Mouse (Mus musculus) hindlimb bud, embryonic 11.5 days (tissue): ENCODE data around the gene Sema6c.
A peak's percentile ranks its signal among the peaks of the same experiment; 100 is the strongest.
"Not testable (repeated sequence)": the region's sequence is repeated elsewhere in the genome, so short reads cannot be mapped to it uniquely, and the experiment has no call there.

Source experiments
- DNase-seq: peaks from one replicate; pipeline ENCODE4 v3.0.0-alpha.2; 2012; ENCODE audit warnings: low read depth, low spot score; ENCODE audit errors: extremely low spot score

Gene Sema6c

DNA sequence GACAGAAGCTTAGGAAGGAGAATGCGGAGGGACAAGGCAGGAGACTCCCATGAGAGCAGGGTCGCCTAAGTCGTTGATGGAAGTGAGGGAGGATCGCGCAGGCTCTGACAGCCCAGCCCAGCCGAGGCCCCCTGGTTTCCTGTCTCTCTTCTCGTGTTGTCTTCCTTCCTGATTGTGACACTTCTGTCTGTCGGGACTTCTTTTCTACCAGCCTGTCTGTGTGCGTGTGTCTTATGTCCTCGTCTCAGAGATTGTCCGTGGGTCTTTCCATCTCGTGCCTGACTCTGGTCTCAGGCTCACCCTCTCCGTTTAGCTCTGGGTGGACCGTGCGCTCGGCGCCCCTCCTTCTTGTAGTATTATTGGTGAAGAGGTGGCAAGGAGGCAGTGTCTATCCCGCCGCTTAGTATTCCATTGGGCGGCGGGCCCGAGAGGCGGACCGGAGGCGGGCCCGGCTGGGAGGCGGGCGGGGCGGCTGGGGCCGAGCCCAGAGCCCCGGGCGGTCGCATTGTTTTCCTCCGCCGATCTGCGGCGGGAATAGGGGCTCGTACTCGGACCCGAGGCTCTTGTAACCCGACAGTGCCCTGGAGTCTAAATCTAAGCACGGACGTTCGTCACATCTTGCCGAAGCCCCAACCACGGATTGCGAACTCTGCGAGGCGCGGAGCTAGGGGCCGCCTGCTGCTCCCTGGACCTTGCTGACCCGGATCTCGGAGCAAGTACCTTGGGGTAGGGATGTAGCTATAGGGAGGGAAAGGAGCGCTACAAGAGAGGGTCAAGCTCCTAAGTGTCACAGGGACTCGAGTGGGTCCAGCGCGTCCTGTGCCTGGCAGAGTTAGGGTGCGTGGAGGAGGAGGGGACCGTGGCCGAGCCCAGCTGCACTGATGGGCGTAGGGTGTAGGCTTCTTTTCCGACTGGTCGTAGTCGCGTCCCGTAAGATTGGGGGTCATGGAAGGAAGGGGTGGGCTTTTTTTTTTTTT, at the start of gene Sema6c:
Sema6c (plus strand) TSS at position 471 of the 977 bp plus-strand sequence.
- DNase-seq = peak; percentile 66

DNA sequence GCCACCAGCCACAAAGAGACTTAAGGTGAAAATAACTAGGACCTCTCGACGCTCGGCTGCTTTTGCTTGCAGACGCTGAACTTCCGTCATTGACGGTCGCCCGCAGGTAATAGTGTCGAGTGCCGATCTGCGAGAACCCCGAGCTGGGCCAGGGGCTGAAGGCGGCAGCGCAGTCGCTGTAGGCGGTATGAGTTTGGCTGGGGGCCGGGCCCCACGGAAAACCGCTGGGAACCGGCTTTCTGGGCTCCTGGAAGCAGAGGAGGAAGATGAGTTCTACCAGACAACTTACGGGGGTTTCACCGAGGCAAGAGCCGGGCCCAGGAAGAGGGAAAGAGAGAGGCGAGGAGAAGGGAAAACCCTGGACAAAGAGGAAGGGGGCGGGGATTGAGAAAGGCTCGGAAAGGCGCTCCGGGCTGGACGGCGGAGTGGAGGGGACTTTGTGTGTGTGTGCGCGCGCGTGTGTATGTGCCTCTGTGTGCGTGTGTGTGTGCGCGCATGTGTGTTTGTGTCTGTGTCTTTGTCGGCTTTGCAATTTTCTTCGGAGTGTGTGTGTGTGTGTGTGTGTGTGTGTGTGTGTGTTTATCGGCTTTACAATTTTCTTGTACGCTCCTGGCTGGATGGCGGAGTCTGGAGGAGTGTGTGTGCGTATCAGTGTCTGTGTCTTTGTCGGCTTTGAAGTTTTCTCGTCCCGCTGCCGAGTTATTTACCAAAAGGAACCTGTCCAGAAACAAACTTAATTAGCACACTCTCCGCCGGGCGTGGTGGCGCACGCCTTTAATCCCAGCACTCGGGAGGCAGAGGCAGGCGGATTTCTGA, 49.1 kb upstream of the Sema6c start, which contains the start of gene Vps72:
Vps72 (plus strand) TSS at position 112 of the 816 bp plus-strand sequence.
- peak; percentile 78 for DNase-seq

DNA sequence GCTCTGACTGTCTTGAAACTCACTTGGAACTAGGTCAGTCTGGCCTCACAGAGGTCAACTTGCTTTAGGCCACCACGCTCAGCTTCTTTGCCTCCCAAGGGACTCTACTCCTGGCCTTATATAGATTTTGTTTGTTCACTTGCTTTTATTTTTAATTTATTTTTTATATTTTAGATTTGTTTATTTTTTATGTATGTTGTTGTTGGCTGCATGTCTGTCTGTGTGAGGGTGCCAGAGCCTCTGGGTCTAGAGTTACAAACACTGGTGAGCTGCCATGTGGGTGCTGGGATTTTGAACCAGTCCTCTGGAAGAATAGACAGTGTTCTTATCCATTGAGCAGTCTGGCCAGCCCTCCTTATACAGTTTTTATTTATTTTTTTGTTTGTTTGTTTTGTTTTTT, 47.5 kb upstream of the Sema6c start:
- no peak for DNase-seq

DNA sequence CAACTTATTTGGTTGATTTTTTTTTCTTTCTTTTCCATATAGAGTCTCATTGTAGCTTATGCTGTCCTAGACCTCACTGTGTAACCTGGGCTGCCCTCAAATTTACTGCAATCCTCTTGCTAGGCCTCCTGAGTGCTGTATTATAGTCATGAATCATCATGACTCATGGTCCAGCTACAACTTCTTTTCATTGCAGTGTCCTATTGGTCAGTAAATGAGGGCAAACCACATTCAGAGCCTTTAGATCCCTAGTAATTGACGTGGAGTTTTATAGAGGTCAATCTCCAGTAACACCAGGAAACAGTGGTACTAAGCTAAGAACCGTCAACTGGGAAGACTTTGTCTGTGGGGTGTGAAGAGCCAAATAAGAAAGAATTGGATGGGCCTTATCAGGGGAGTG, 42.5 kb upstream of the Sema6c start:
- DNase-seq = no peak

DNA sequence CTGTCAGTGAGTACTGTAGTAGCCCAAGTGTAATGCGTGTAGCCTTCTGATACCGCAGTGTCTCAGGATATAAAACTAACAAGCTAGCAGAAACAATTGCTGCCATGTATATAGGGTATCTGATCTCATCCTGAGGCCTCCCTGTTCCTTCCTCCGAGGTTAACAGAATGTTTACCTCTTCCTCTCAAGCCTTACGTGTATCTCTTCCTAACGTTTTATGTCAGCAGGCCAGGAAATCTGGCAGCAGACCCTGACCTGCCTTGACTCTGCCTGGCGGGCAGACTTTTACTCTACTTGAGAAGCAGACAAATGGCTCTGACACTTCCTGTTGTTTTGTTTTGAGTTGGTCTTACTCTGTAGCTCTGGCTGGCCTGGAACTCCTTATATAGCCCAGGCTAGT, 38.7 kb upstream of the Sema6c start:
- DNase-seq = no peak

DNA sequence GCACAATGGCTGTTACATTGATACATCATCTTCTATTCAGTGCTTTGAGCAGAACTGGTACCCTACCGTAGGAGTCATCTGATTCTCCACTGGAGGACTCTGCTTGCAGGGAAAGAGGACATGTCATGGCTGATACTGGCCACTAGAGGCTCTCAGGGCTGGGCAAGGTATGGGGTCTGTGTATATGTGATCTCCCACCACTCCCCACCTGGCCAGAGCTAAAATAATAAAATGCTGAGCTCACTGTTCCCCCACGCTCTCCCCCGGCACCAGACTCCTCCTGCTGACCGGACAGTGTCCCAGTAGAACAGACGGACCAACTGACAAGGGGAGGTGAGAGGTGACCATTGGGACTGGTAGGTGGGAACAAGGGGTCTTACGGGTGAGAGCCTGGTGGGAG, 36.0 kb upstream of the Sema6c start, which contains the start of gene Tmod4:
Tmod4 (plus strand) TSS at position 231 of the 400 bp plus-strand sequence.
- no peak for DNase-seq

DNA sequence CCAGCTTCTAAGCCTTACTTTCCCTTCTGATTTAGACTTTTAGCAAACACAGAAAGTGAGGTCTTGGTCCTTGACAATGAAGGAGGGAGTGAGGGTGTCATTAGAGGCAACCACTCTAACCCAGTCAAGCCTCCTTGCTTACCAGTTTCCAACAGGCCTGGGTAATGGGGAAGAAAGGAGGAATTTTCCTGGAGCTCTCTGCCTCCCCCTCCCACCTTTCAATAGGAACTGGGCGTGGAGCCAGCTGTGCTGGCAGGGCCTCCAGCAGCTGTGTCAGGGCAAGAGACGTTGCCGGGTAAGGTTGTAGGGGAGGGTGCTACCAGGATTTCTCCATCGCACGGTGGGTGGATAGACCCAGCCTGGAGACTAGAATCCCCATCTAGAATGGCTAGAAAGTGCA, 35.3 kb upstream of the Sema6c start:
- DNase-seq = no peak

DNA sequence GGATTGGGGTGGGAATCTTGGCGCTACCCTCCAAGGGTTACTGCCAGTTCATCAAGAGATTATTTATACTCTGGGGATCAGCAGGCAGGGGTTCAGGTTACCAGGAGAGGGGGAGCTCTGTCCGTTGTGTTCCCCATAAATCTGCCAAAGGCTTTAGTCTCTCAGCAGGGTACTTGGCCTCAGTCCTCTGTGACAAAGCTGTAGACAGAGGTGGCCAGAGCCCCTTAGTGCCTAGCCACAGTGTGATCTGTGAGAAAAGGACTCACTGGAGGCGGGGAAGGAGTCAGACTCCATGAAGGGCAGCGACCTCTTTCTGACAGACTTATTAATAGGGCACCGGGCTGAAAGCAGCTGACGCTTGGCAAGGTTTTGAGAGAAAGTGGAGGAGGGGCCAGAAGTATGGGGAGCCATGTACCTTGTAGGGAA, 31.0 kb upstream of the Sema6c start:
- no peak for DNase-seq

DNA sequence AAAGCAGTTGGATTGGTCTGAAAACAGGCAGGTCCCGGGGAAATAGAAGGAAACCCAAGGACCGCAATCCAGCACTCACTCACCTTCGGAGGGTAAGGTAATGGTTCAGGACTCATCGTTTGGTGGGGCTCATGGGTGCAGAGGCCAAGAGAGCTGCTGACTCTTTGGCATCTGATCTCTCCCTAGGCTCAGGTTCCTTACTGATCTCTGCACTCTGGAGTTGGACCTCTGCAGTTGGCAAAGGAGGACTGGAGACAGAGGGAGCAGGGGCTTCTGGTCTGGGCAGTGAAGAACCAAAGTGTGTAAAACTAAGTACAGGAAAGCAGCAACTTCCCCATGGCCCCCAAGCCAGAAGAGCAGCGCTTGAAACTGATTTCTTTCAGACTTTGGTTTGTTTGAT, 30.2 kb upstream of the Sema6c start:
- no peak for DNase-seq

DNA sequence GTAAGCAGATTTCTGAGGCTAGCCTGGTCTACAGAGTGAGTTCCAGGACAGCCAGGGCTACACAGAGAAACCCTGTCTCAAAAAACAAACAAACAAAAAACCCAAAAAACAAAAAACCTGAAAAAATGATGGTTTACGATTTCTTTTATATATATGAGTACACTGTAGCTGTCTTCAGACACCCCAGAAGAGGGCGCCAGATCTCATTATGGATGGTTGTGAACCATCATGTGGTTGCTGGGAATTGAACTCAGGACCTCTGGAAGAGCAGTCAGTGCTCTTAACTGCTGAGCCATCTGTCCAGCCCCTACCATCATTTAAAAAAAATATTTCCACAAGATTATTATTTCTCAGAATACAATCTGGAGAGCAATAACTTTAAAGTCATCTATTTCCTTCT, 27.9 kb upstream of the Sema6c start:
- not testable (repeated sequence) for DNase-seq

DNA sequence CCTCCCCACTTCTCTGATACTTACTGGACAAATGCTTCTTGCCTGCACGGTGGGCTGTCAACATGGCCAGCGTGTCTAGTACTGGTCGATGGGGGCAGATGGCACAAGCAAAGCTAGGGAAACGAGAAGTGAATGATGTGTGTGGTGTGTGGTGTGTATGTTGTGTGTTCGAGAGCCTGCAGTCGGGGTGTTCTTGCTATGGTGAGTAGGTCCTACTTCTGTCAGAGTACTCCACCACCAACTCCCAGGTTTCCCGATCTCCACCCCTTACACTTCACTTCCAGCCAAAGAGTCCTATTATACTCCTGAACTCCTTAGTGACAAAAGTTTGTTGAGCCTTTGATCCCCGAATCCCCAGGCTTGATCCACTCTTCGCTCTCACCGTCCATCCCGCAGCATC, 27.1 kb upstream of the Sema6c start:
- DNase-seq = no peak

DNA sequence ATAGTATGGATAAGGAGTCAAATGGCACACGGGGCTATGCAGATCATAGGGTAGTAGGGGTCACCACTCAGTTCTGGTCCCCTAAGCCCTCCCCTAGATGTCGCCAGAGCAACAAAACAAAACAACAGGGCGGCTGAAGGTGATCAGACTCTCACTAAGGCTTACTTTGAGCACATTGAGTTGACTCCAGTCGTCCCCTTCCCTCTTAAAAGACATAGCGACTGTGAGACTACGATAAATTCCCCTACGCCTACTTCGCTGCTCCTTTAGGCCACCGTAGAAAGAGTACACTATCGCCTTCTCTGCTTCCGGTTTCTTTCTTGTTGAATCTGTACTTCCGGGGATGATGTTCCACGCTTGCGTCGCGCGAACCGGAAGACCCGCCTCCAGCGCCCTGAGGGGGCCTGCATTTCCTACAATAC, 26.6 kb upstream of the Sema6c start, which contains the start of the genes Scnm1 and Lysmd1:
Scnm1 (minus strand) TSS at position 332 of the 422 bp plus-strand sequence.
Lysmd1 (plus strand) TSS at position 409 of the 422 bp plus-strand sequence.
- peak; percentile 94 for DNase-seq

DNA sequence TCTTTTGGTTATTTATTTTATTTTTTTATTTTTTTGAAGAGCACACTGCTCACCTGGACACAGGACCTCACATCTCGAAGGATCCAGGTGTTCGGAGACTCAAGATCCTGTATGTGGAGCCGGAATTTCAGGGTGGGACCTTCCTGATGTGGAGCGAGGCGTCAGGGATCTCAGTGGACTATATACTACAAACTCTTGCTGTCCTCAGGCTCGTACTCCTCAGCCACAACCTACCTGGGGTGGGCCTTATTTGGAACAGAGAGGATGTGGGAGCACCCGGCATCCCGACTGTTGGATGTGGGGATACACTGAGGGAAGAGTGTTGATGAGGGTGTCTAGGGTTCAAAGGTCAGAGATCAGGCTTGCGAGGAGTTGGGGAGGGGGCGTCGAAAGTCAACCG, 26.1 kb upstream of the Sema6c start:
- DNase-seq = not testable (repeated sequence)

DNA sequence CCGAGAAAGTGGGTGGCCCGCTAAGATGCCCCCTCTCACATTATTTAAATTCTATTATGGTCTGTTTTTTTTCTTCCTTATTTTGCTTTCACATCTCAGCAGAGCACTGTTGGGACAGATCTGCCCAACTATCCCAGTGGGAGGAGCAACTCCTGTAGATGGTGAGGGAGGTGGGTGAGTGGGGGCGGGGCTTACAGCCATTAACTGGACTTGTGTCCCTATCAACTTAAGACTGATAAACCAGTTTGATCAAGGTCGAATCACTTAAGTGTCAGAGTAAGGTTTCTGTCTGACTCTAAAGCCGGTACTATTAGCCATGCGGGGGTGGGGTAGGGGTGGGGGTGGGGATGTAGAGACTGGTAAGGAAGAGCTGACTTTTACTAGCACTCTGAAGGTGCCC, 25.2 kb upstream of the Sema6c start:
- no peak for DNase-seq

DNA sequence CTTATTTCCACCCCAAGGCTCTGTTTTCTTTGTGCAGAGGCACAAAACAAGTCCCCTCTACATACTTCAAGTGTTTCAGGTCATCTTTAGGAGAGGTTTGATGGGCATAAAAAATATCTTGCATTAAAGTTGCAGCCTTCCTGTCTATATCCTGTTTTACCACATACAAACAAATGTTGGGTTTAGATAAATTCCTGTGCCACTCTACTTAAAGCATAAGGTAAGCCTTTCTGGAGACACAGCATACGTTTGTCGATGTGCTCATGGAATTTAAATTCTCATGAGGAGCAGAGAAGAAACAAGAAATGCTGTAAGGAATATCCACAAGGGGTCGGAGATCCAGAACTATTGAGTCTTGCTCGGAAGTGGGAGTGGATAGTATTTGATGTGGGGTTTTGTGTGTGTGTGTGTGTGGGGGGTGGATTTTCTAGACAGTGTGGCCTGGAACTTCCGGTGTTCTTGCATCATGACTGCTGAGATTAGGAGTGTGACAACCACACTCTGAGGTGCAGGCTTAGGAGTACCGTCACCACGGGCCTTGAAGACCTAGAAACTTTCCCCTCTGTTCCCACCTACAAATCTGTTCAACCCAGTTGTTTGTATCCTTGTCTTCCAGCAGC, 24.7 kb upstream of the Sema6c start:
- no peak for DNase-seq

DNA sequence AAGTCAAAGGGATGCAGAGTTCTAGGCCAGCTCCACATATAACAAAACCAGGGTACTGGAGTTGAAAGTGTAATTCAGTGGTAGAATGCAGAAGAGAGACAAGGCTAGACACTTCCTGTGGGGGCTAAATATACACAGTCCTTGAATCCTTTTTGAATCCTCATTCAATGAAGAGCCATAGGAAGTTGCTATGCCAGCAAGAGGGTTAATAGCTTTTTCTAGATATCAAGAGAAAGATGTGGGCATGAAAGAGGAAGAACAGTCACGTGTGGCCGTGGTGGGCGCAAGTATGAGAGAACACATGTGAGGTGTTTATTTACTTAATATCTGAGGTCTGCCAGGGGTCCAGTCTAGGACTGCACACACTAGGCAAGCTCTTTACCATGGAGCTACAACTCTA, 23.9 kb upstream of the Sema6c start:
- no peak for DNase-seq

DNA sequence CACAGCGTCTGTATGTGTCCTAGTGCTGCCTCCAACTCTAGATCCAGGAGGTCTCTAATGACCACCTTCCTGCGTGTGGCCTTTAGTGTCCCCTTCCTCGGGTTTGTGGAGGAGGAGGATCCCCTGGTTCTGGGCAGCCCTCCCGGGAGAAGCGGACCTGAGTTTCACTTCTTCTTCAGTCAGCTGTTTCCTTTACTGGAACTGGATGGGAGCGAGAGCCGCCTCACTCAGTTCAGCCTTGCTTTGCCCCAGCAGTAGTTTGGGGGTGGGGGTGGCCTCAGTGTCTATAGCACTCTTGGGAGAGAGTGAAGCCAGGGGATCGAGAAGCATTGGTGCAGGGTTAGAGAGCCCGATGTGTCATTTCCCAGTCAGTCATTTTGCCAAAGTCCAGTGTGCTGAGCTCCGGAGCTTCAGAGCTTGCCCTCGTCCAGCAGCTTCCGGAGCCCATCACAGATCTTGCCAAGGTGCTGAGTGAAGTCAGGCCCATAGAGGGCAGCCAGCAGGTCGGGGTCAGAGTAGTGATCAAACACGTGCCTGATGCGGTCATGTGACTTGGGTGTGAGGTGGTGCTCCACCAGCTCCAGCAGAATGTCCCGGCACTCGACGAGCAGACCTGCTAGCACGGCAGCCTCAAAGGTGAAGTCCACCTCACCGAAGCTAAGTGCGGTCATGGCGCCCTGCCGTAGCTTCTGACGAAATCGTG, 20.5 kb upstream of the Sema6c start:
- no peak for DNase-seq

DNA sequence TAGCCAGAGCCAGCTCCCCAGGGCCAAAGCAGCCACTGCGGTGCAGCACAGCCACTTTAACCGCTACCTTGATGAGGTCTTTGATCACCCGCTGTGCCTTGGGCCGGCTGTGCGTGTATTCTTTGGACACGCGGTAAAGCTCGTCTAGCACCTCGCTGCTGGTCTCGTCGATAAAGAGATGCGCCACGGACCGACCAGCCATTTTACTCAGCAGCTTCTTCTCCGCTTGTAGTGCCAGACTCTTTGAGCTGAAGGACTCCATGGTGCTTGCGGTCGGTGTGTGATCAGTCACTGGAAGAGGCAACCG, 20.0 kb upstream of the Sema6c start:
- DNase-seq = no peak

DNA sequence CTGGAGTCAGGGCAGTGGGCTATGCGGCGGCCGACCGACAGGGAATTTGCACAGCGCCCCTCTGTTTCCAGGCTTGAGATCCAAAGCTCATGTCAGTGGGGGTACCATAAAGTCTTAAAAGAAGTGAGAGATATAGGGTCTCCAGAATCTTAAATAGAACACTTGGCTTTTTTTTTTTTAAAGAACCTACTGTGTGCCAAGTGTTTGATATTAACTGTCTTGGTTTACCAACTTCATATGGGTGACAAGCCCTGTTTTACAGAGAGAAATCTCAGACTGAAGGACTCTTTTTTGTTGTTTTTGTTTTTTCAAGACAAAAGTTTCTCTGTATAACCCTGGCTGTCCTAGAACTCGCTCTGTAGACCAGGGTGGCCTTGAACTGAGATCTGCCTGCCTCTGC, 19.5 kb upstream of the Sema6c start:
- DNase-seq = no peak

DNA sequence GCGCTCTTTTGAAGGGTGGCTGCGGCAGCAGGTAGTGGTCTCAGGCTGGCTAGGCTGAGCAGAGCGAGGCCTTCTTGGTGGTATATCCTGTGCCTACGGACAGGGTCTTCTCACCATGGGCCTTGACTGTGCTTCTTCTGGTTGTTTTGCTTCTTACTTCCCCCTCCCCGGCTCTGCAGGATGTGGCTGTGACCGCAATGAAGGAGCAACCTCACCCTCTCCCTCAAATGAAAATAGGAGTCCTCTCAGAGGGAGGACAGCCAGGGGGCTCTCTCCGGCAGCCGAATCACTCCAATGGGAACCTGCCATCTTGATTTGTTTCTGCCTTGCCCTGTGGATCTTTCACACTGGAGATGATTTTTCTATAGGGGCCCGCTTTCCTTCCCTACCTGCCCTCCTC, 18.8 kb upstream of the Sema6c start:
- DNase-seq = no peak
